Mouse (Mus musculus) yolk sac, embryonic 10.5 days (tissue): ENCODE data around the gene Slmap.
"Not testable (repeated sequence)": the region's sequence is repeated elsewhere in the genome, so short reads cannot be mapped to it uniquely, and the experiment has no call there.

Source experiments
- DNase-seq: peaks from one replicate; pipeline ENCODE4 v3.0.0-alpha.2; 2017; ENCODE audit warnings: low spot score

Slmap gene

DNA sequence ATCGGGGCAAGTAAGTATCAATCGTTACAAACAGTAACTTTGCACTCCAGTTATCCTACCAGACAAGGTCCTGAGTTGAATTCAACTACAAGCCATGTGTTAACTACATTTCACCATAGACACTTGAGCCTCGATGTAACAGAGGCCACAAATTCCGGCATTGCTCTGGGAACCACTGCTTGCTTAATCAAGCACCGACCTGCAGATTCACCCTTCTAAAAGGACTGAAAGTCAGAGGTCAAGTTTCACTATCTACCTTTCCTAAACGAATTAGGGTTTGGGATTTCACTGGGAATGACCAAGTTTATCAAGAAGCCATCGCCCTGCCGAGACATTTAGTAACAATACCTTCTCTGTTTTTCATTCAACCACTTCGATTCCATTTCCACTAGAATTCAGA, 2.0 kb downstream of the Slmap start:
- DNase-seq, result peak; percentile 17

DNA sequence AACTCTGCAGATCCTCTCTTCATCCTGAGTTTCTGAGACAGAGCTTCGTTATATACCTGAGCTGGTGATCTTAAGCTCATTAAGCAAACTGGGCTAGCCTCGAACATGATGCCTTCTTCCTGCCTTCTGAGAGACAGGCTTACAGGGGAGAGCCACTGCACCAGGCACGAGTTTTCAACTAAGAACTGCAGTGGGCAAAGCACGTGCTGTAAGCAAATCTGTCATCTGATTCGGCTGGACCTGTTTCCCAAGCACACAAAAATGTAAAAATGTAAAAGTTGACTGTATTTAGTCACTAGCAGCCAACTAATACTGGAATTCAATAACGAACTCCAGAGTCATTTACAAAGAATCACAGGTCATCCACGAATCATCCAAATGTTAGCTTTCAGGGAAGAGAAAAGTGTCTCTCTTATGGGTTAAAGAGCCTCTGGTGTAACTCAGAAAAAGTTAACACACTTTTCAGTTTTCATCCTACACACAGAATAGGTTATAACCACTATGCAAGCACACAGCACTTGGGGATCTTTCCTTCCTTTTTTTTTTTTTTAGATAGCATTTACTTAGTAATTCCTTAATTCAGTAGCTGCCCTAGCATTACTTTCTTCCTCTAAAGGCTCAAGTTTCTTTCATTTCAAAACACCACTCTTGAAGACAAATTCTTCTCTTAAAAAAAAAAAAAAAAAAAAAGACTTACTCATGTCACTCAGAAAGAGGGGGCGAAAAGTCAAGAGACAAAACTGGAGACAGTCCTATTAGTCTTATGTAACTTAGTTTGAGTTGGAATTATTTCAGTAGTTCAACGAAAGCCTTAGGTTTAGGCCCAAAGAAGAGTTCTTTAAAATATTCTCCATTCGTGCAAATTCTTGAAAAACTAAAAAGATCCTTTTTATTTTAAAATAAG, 3.1 kb downstream of the Slmap start:
- DNase-seq, result no peak

DNA sequence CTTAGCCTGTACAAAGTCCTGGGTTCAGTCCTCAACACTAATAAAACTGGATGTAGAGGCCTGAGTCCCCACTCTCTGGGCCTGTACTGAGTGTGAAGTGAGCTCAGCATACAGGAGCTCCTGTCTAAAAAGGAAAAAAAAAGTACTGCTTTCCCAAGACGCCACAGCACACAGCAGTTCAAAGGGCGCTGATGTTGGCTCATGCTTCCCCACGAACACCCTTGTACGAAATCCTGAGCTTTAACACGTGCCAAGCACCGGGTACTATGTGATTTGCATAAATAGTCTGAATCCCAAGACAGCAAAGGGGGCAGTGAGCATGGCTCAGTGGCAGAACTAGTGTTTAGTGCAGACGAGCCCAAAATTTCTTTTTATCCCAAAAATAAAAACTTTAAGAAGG, 4.4 kb downstream of the Slmap start:
- no peak for DNase-seq

DNA sequence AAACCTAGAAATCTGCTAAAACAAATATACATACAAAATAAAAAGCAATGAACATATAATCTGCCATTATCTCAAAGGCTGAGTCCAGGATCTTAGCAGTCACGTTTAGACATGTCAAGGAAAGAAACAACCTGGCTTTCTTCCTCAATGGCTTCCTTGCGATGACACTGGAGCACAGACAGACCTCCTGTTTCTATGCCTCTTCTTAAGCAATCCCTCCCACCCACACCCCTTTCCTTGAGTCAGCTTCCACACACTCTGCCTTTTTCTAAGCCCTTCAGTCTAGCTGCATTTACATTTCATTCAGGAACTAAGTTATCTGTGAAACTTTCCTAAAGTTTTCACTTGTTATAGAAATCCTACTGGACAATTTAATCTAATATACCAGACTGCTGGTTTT, 6.4 kb downstream of the Slmap start:
- no peak for DNase-seq

DNA sequence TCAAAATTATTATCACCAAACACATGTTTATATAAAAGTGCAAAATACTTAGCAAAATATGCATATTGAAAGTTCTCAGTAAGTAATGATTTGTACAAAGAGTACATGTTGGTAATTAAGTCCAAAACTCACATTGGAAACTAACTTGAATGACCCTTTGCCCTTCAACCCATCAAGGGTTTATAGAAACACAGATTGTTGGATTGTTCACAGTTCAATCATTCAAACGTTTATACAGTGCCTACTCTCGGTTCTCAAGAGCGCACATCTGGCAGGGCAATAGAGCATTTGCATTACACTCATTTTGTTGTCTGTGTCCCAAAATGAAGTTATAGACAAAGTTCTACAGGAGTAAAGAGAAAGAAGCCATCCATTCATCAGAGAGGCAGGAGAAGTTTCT, 8.8 kb downstream of the Slmap start:
- DNase-seq, result no peak

DNA sequence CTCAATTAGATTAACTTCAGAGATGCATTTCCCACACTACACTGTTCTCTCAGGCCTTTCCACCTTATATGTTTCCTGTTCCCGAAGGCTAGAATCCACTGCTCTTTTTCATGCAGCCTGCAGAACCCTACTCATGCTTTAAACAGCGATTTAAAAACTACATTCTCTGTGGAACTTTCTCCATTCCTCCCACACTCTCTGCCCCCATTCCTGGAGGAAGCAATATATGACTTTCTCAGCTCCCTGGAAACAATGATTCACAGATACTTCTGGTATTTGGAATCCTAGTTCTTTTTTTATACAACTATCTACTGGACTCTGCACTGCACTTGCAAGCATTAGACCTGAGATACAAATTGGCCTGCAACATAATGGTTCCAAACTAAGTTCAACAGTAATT, 11.6 kb downstream of the Slmap start:
- no peak for DNase-seq

DNA sequence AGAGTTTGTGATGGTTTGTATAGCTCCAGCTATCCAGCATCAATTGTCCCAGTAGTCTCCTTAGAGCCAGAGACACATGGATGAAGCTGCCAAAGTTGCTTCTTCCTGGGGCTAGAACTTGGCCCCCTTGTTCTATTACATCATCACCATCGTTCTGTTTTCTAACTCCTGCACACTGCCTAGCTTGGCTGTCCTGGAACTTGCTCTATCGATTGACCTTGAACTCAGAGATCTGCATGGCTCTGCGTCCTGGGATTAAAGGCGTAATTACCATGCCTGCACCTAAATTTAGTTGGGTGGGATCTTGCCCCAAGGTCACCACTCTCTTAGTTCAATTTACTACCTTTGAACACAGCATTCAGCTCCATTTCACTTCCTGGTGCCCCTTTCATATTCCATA, 14.9 kb downstream of the Slmap start:
- no peak for DNase-seq

DNA sequence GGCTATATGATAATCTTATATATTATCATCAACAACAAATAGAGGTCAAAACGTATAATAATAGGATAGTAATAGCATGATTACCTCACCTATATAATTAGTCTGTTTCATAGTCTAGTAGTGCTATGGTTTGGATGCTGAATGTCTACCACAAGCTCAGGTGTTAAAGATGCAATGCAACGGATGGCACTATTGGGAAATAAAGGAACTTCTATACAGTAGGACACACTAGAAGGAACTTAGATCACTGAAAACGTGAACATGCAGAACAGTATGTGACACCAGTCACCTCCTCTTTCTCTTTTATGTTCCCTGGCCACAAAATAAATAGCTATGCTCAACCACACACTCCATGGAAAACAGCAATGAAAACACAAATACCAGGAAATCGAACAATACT, 16.9 kb downstream of the Slmap start:
- DNase-seq, result no peak

DNA sequence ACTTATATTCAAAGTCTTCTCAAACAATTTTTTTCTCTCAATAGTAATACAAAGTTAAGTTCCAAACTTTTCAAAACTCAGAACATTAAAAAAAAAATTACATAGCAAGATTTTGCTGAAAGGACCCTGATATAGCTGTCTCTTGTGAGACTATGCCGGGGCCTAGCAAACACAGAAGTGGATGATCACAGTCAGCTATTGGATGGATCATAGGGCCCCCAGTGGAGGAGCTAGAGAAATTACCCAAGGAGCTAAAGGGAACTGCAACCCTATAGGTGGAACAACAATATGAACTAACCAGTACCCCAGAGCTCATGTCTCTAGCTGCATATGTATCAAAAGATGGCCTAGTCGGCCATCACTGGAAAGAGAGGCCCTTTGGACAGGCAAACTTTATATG, 18.5 kb downstream of the Slmap start:
- not testable (repeated sequence) for DNase-seq

DNA sequence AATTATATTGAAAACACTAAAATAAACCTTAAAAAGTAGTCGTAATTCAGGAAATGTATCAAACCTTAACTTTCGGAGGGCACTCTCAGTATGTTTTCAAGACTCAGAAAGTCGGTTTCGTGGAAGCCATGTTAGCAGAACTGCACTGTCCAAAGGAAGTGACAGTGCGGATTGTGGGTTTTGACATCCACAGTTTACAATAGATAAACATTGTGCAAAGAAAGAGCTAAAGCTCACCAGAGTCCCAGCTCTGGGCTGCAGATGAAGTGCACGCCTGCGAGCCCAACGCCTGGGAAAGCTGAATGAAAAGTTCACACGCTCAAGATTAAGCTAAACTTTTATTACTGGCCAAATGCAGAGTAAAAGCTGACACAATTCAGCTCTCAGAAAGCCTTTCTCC, 18.9 kb downstream of the Slmap start:
- DNase-seq, result no peak

DNA sequence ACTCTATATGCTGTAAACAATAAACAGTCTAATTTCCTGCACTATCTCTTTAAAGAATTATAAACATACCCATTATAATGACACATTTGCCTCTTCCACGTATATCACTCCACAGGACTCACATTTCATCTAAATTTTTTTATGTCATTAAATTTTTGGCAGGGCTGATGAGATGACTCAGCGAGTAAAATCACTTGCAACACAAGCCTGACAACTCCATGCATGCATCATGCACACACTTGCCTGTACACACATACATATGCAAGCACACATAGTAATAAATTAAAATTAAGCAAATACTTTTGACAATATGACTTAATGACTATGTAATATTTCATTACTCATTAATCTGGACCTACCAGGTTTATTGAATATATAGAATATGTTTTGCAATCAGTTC, 24.2 kb downstream of the Slmap start:
- DNase-seq, result no peak

DNA sequence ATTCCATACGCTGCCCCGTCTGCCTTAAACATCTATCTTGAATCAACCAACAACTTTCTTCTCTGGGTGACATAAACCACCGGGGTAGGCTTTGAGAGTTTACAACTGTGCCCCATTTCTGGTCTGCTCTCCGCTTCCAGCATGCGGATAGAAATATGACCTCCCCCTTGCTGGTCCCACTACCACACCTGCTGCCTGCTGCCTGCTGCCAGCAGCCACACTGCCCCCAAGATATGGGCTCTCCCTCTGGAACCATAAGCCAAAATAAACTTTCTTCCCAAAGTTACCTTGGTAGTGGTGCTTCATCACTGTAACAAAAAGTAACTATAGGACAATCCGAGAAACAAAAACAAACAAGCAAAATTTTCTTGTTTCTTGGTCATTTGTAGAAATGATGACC, 26.6 kb downstream of the Slmap start:
- DNase-seq, result no peak

DNA sequence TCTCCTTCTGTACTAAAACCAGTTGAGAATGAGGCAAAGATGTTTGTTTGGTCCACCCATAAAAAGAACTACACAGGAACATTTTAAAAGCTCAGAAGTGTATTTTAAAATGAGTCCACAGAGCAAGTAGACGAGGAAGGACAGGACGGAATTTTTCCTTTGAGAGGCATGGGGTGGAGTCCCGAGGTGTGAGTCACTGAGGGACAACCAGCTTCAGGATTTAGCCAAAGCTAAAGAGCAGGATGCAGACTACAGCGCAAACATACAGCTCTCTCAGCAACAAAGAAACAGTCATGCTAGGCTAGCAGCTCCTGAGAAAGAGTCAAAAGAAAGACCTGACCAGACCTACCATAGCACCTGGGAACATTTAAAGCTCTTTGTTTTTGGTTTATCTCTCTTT, 27.4 kb downstream of the Slmap start:
- no peak for DNase-seq

DNA sequence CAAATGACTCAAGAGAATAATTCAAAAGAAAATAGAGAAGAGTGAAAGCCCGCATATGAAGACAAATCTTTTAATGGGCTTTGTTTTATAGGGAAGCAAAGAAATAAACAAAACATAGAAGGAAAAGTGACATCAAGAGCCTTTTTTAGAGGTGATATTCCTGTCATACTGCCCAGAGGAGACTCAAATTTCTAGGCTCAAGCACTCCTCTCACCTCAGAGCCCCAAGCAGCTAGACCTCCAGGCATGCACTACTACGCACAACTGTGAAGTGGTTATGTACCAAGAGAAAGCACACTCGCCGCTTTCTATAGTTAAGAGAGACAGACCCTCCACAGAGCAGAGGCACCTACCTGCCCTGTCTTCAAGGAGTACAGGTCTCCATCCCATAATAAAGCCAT, 30.2 kb downstream of the Slmap start:
- DNase-seq, result no peak

DNA sequence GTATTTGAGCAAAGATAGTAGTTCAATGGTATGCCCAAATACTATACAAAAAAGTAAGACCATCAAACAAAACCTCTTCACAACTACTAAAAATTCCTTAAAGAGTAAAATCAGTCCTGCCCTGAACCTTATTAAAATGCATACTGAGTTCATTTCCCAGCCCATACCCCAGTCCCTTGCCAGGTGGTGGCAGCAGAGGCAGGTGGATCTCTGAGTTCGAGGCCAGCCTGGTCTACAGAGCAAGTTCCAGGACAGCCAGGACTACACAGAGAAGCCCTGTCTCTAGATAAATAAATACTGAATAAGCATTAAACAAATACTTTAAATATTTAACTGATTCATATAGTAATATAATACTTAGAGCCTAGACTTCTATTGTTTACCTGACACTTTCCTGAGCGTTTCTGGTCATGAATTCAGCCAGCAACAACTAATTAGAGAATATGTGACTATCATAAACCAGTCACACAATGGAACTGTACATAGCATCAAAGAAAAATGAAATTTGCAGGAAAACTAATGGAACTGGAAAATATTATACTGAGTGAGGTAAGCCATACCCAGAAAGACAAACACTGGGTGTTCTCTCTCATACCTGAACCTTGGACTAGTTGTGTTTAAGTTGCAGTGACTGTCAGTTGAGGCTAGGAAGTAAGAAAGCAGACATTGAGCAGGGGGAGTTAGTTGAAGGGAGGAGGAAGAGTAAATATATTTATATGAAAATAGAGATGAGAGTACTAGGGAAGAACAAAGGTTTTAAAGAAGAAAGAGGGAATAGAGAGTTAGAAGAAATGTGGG, 34.4 kb downstream of the Slmap start:
- no peak for DNase-seq

DNA sequence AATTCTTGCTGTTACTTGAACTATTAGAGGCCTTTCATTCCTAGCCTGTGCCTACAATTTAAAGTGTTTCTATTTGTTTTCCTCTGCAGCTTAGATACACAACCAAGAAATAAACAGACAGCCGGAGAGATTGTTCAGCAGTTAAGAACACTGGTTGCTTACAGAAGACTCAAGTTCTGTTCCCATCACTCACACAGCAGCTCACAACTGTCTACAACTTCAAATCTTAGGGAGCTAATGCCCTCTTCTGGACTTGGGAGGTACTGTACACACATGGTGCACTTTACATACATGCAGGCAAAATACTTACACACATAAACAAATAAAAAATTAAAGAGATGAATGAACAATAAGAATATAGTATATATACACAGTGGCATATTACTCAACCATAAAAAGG, 39.7 kb downstream of the Slmap start:
- no peak for DNase-seq

DNA sequence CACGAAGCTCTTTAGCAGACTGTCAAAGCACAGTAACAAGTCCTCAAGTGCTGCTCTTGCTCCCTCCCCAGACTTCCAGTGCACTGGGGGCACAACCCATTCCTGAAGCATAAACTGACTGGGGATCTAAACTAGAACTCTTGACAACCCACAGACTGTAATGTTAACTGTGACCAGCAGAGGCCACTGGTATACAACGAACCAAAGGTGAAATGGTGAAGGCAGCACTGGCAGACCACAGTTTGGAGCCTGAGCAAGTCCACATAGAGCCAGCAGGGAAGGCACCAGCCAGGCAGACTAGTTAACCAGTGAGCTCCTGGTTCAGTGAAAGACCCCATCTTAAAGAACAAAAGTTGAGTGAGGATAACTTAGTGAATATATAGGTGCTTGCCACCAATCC, 43.6 kb downstream of the Slmap start:
- peak; percentile 66 for DNase-seq

DNA sequence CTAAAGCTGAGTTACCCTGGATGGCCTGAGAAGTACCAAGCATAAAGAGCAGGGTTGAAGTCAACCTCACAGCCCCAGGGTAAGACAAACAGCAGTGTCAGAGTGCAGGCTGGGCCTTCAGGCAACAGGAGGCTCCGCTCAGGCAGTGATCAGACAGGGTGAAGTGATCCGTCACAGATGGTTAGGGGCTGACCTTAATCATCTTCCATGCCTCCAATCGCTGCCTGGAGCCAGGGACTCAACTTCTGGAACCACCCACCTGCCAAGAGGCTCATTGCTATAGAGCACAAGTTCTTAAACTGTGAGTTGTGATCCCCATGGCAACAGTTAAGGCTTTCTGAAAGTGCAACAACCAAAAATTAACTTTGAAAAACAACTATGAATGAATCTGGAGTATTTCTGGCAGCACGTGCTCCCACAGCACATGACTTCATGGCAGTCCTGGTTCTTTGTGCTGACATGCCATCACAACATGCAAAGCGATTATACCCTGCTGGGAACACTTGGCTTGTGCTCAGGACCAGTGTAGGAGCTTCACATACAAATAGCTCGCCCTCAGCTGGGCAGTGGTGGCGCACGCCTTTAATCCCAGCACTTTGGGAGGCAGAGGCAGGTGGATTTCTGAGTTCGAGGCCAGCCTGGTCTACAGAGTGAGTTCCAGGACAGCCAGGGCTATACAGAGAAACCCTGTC, 46.3 kb downstream of the Slmap start:
- no peak for DNase-seq

DNA sequence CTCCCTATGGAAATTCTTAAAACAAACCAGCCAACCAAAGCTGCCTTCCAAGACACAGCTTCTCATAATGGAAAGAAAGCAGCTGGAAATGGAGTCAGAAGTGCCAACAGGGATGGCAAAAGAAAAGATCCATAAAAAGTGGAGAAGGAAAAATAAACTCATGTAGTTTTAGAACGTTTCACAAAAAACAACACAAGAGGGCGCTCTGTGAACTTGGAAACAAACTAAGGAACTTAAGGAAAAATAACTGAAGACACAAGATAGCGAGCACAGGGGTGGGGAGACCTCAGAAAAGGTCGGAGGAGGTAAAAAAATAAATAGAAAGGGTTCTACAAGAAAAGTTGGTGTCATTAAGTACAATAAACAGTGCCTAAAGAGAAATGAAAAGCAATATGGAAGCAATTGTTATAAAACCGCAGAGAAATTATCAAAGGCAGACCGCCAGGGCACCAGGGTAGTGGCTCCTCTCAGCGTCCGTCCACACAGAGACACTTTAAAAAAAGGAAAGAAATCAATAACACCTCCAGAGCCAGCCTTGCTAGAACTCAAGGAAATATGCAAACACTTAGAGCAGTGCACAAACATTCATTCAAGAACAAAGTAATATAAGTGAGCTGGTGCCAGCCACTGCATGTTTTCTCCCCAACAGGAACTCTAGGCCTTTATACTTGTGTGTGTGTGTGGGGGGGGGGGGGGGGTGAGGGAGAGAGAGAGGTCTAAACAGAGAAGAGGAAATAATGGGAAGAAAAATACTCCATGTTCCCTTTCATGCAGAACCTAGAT, 48.1 kb downstream of the Slmap start:
- no peak for DNase-seq

DNA sequence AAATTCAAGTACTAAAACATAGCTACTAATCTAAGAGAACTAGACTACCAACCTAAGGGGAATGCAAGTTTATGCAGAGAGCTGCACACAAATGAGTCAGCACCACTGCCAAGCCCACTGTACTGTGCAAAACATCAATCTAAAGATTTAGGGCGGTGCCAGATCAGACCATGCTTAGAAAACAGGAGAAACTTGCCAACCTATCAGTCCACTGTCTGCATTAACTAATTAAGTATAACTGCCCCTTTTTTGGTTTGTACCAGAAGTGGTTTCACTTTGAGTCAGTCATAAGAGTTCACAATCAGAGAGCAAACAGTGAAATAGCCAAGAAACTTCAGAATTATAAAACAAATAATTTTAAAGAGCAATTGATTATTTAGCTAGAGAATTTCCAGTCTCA, 53.3 kb downstream of the Slmap start:
- DNase-seq, result no peak

DNA sequence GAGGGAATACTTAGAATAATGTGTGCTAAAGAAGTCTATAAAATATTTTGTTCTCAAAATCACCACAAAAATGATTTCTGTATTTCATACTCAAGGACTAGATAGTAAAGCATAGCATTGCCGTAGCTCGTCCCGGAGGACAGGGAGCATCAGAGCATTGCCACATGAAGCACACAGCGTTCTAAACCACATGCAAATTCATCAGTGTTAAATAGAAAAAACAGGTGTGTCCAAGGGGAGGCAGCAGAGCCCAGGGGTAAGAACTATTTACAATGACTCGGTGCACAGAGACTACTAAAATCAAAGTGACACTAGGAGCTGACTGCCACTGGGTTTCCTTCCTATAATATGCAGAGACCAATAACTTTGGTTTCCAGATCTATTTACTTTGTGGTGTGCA, 57.0 kb downstream of the Slmap start:
- DNase-seq, result no peak

DNA sequence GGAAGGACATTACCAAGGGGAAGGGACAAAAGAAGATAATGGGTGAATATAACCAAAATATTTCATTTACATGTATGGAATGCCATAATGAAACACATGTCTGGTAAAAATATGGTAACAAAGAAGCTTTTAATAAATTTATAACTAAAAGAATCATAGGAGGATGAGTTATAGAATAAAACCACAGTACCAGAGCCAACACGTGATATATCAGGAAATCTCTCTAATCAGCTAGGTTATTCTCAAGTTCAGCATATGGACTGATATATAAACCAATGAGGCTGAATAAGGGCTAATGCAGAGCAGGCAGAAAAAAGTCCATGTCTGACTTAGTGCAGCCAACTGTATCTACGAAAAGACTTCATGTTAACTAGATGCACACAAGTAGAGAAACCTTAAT, 58.3 kb downstream of the Slmap start:
- no peak for DNase-seq
